Mouse (Mus musculus): ENCODE results near the gene Astn2.

DNA sequence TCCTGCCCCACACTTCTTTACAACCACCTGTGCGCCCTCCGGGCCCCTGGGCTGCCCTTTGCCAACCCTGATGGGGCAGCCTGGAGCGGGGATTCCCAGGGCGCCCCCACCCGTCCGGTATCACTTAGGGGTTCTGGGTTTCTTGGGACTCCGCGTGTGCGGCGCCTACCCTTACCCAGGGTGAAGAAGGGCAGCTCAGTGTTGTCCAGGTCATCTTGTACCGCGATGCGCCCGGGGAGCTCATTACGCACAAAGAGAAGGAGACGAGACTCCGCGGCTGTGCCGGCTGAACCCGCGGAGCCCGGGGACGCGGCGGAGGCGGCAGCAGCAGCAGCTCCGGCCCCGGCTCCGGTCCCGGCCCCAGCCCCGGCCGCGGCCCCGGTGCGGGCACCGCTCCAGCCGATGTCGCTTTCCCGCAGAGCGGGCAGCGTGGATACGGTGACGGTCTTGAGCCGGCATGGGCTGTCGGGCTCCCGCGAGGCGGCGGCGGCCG lies 657 bp downstream of the Astn2 start:
- TF ChIP-seq CTCF (IDR thresholded peaks at IDR 0.05; ENCODE audit: low read depth, low read length), result no peak
- TF ChIP-seq POLR2A (IDR thresholded peaks at IDR 0.05; ENCODE audit: extremely low read depth, insufficient read depth, low read length), result no peak

Measured in liver, adult 2 months (tissue).